Mouse (Mus musculus) liver, embryonic 15.5 days (tissue): ENCODE results near the gene Tom1. TPM values are rescaled to one million over a fixed set of nuclear protein-coding genes. Genes with fewer than 3 reads are reported as not detected.
A peak's percentile ranks its signal among the peaks of the same experiment; 100 is the strongest.

Experiments
- ATAC-seq: fragments of 200-750 bp; cut with Nextera tagmentation; 2 replicates; pipeline ENCODE4 v1.8.0; 2017; ENCODE audit warnings: moderate number of reproducible peaks, mild to moderate bottlenecking, moderate library complexity; ENCODE audit not compliant: insufficient read depth
- H3K27ac ChIP-seq: fragments of 300-500 bp; sonication (generic); replicated peaks from 2 replicates; pipeline ENCODE4 v1.5.1; 2015; ENCODE audit warnings: mild to moderate bottlenecking, inconsistent platforms
- H3K27me3 ChIP-seq: fragments of 300-500 bp; sonication (generic); 2 replicates; pipeline ENCODE4 v1.6.1; 2015; ENCODE audit warnings: mild to moderate bottlenecking, inconsistent platforms
- H3K36me3 ChIP-seq: fragments of 300-500 bp; sonication (generic); replicated peaks from 2 replicates; pipeline ENCODE4 v1.6.1; 2015; ENCODE audit warnings: moderate library complexity, mild to moderate bottlenecking, inconsistent platforms
- H3K4me1 ChIP-seq: fragments of 300-500 bp; sonication (generic); replicated peaks from 2 replicates; pipeline ENCODE4 v1.6.1; 2015; ENCODE audit warnings: inconsistent platforms
- H3K4me2 ChIP-seq: fragments of 300-500 bp; sonication (generic); 2 replicates; pipeline ENCODE4 v1.6.1; 2015; ENCODE audit warnings: moderate library complexity, mild to moderate bottlenecking, inconsistent platforms
- H3K4me3 ChIP-seq: fragments of 300-500 bp; sonication (generic); replicated peaks from 2 replicates; pipeline ENCODE4 v1.5.1; 2015; ENCODE audit warnings: mild to moderate bottlenecking, inconsistent platforms
- H3K9ac ChIP-seq: fragments of 300-500 bp; sonication (generic); 2 replicates; pipeline ENCODE4 v1.6.1; 2015; ENCODE audit warnings: moderate library complexity, mild to moderate bottlenecking, inconsistent platforms
- H3K9me3 ChIP-seq: fragments of 300-500 bp; sonication (generic); replicated peaks from 2 replicates; pipeline ENCODE4 v1.6.1; 2016; ENCODE audit warnings: inconsistent platforms
- WGBS: fragments of 180-500 bp; shearing (Covaris S2); methylation state at CpG from one replicate; pipeline ENCODE4 v1.1.7; 2015; ENCODE audit warnings: mixed read lengths; ENCODE audit not compliant: insufficient replicate concordance; 5-methylcytosine and 5-hydroxymethylcytosine counted together
- polyA plus RNA-seq: library from polyadenylated mRNA; unstranded; fragments of >200 nt; fragmentation: Nextera tagmentation; extraction: Ambion mirVana; gene quantifications from 2 replicates; pipeline ENCODE4 v1.2.1, GENCODE M21; 2015

Gene Tom1
- polyA plus RNA-seq, 1 experiment from 2014 or later, result 13.2 TPM

GRCm38 (mm10) chr8:75071627-75072346 is 38.3 kb downstream of the Tom1 start:
- H3K36me3 ChIP-seq, result no peaks in the 10 kb centered on the region
- H3K4me2 ChIP-seq, result no peak overlapping the region
- H3K27ac ChIP-seq, result no peak overlapping the region
- peak; percentile 64 for ATAC-seq
- 21% methylated on average over 4 of the region's 4 CpGs for WGBS
- no peaks in the 10 kb centered on the region for H3K9me3 ChIP-seq
- peaks cover 4% of the 10 kb centered on the region; the same call in 1 of the 2 replicates for H3K4me1 ChIP-seq
- no peaks in the 10 kb centered on the region for H3K27me3 ChIP-seq
- H3K9ac ChIP-seq, result no peak overlapping the region
- no peak overlapping the region for H3K4me3 ChIP-seq

DNA sequence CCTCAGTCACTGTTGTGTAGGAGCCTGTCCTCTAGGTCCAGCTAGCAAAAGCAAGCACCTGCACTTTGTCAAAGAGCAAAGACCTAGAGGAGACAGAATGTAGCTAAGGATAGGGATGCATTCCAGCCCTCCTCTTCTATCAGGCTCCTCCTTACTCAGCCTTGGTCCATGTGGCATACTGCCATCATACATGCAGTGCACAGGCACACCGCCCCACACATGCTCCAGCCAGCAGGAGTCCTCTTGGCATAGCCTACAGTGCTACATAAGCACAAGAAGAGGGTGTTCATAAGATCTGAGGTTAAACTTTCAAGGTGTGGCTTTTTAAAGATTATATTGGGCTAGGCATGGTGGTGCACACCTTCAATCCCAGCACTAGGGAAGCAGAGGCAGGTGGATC is 41.4 kb downstream of the Tom1 start:
- no peak for ATAC-seq
- H3K9ac ChIP-seq, result no peak overlapping the region
- WGBS, result 72% methylated on average over 1 of the region's 1 CpGs
- H3K4me2 ChIP-seq, result no peak overlapping the region
- no peak overlapping the region for H3K27ac ChIP-seq
- no peaks in the 10 kb centered on the region for H3K9me3 ChIP-seq
- no peaks in the 10 kb centered on the region for H3K36me3 ChIP-seq
- H3K4me1 ChIP-seq, result peaks cover 15% of the 10 kb centered on the region
- no peaks in the 10 kb centered on the region for H3K27me3 ChIP-seq
- no peak overlapping the region for H3K4me3 ChIP-seq

- Histone ChIP-seq H3K9me3 (no peaks in the 10 kb centered on the region), H3K4me3 (no peak overlapping the region), H3K4me2 (no peak overlapping the region), H3K36me3 (no peaks in the 10 kb centered on the region), H3K9ac (no peak overlapping the region), H3K4me1 (peaks cover 32% of the 10 kb centered on the region), H3K27ac (no peak overlapping the region), H3K27me3 (0 out of 2 replicates have a peak, but pooled peaks cover 13% of the 10 kb centered on the region)
- ATAC-seq, result peak; percentile 10; the same call in 1 of the 2 replicates
- WGBS, result 40% methylated on average over 1 of the region's 1 CpGs
These were observed 44.7 kb downstream of the Tom1 start for GRCm38 (mm10) chr8:75078215-75078614.

GRCm38 (mm10) chr8:75078851-75079250 is 45.3 kb downstream of the Tom1 start:
- H3K27ac ChIP-seq, result no peak overlapping the region
- no peak for ATAC-seq
- H3K9ac ChIP-seq, result no peak overlapping the region
- no peak overlapping the region for H3K4me3 ChIP-seq
- peaks cover 37% of the 10 kb centered on the region for H3K4me1 ChIP-seq
- H3K4me2 ChIP-seq, result no peak overlapping the region
- H3K27me3 ChIP-seq, result 0 out of 2 replicates have a peak, but pooled peaks cover 13% of the 10 kb centered on the region
- no peaks in the 10 kb centered on the region for H3K9me3 ChIP-seq
- WGBS, result 88% methylated on average over 9 of the region's 9 CpGs
- no peaks in the 10 kb centered on the region for H3K36me3 ChIP-seq

DNA sequence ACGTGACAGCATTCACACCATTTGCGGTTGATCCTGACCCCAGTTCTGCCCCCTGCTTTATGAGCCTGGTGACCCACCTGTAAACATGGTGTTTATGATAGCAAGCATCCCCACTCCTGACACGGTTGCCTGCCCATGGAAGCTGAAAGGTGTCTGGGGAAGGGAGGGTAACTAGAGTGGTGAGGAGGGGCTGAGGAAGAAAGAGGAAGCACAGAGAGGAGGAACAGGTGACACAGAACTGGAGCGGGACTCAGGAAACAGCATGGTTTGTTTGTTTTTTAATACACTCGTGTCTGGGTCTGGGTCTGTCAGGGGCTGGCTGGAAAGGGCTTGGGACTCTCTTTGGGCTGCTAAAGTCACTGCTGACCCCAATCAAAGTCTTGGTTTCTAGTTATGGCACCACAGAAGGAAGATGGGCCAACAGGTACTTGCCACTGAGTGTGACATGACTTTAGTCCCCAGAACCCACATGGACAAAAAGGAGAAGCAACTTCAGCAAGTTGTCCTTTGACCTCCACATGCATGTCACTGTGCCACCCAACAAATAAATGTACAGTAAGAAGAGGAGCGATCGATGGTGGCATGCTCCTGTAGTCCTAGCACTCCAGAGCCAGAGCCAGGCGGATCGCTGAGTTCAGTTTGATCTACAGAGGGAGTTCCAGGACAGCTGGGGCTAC is 48.0 kb downstream of the Tom1 start:
- 54% methylated on average over 9 of the region's 9 CpGs for WGBS
- Histone ChIP-seq H3K4me2 (no peak overlapping the region), H3K9me3 (no peaks in the 10 kb centered on the region), H3K36me3 (no peaks in the 10 kb centered on the region), H3K4me3 (no peak overlapping the region), H3K9ac (no peak overlapping the region), H3K4me1 (peaks cover 63% of the 10 kb centered on the region), H3K27me3 (0 out of 2 replicates have a peak, but pooled peaks cover 13% of the 10 kb centered on the region), H3K27ac (no peak overlapping the region)
- ATAC-seq, result no peak

DNA sequence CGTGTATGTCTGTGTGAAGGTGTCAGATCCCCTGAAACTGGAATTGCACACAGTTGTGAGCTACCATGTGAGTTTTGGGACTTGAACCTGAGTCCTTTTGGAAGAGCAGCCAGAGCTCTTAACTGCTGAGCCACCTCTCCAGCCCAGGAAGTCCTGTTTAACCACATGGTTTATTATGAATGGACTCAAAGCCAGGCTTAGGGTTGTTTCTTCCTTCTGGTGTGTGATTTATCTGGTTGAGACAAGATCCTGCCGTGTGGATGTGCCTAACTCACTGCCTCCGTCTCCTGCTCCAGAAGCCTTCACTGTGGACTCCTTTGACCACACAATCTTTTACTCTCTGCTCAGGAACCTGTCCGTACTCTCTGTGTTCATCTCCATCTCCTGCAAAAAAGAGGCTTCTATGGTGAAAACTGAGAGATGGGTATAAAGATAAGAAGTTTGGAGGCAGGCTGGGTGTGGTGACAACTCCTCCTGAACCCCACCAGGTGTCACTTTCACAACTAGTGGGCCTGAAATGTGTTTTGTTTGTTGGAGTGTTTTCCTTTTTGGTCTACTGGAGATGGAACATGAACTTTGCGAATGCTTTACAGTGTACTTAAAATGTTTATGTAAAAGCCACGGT is 48.8 kb downstream of the Tom1 start:
- no peak overlapping the region for H3K9ac ChIP-seq
- 52% methylated on average over 6 of the region's 6 CpGs for WGBS

GRCm38 (mm10) chr8:75083846-75084245 is 50.3 kb downstream of the Tom1 start:
- peak; percentile 94 for ATAC-seq

More for the DNA sequence above, 48.8 kb downstream of the Tom1 start:
- Histone ChIP-seq H3K4me2 (0 out of 2 replicates have a peak overlapping the region, but pooled peaks have one; percentile 71), H3K27me3 (0 out of 2 replicates have a peak, but pooled peaks cover 13% of the 10 kb centered on the region), H3K9me3 (no peaks in the 10 kb centered on the region), H3K36me3 (no peaks in the 10 kb centered on the region), H3K4me1 (peaks cover 66% of the 10 kb centered on the region), H3K4me3 (no peak overlapping the region), H3K27ac (peak overlapping the region; percentile 26; the same call in 1 of the 2 replicates)
- ATAC-seq, result no peak

GRCm38 (mm10) chr8:75084382-75085064 is 51.0 kb downstream of the Tom1 start:
- peaks cover 20% of the 10 kb centered on the region; the same call in 1 of the 2 replicates for H3K27me3 ChIP-seq
- no peak for ATAC-seq
- H3K9ac ChIP-seq, result no peak overlapping the region
- H3K9me3 ChIP-seq, result no peaks in the 10 kb centered on the region
- WGBS, result 40% methylated on average over 3 of the region's 3 CpGs
- peak overlapping the region; percentile 71 for H3K4me2 ChIP-seq
- H3K27ac ChIP-seq, result peak overlapping the region; percentile 57
- no peaks in the 10 kb centered on the region for H3K36me3 ChIP-seq
- H3K4me1 ChIP-seq, result peaks cover 68% of the 10 kb centered on the region
- H3K4me3 ChIP-seq, result no peak overlapping the region

More at GRCm38 (mm10) chr8:75083846-75084245, 50.3 kb downstream of the Tom1 start:
- 3% methylated on average over 17 of the region's 17 CpGs for whole genome bisulfite sequencing
- Histone ChIP-seq H3K9me3 (no peaks in the 10 kb centered on the region), H3K27ac (peak overlapping the region; percentile 87), H3K9ac (peak overlapping the region; percentile 54), H3K4me2 (peak overlapping the region; percentile 71), H3K36me3 (no peaks in the 10 kb centered on the region), H3K27me3 (peaks cover 14% of the 10 kb centered on the region; the same call in 1 of the 2 replicates), H3K4me1 (peaks cover 64% of the 10 kb centered on the region), H3K4me3 (peak overlapping the region; percentile 55)

GRCm38 (mm10) chr8:75086002-75086401 is 52.5 kb downstream of the Tom1 start:
- Histone ChIP-seq H3K4me3 (no peak overlapping the region), H3K9ac (no peak overlapping the region), H3K36me3 (no peaks in the 10 kb centered on the region), H3K4me1 (peaks cover 69% of the 10 kb centered on the region), H3K27ac (peak overlapping the region; percentile 57; the same call in 1 of the 2 replicates), H3K4me2 (no peak overlapping the region), H3K27me3 (peaks cover 30% of the 10 kb centered on the region), H3K9me3 (no peaks in the 10 kb centered on the region)
- no peak for ATAC-seq
- WGBS, result 26% methylated on average over 2 of the region's 2 CpGs

DNA sequence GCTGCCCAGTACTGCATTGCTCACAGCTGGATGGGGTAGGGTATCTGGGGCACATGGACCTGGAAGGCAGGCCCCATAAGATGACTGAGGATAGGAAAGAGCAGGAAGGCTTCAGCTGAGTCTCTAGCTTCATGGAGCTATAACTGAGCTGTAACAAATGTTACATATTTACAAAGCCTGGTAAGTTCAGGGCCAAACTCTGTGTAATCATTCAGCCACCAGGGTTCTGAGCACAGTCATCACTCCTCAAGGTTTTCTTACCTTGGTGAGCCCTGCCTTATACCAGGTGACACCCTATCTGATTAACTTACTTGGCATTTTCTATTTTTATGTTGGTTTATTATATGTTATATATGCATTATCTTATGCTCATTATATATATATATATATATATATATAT is 53.6 kb downstream of the Tom1 start:
- no peak overlapping the region for H3K27ac ChIP-seq
- ATAC-seq, result no peak
- no peak overlapping the region for H3K4me2 ChIP-seq
- H3K4me1 ChIP-seq, result peaks cover 63% of the 10 kb centered on the region
- no peak overlapping the region for H3K4me3 ChIP-seq
- no peak overlapping the region for H3K9ac ChIP-seq
- no peaks in the 10 kb centered on the region for H3K9me3 ChIP-seq
- H3K36me3 ChIP-seq, result no peaks in the 10 kb centered on the region
- H3K27me3 ChIP-seq, result peaks cover 33% of the 10 kb centered on the region
